Mouse (Mus musculus) limb, embryonic 11.5 days (tissue): Measurements from ENCODE around the gene Tas2r143. TPM values are rescaled to one million over a fixed set of nuclear protein-coding genes. Genes with fewer than 3 reads are reported as not detected.

Source experiments
- ATAC-seq: fragments of 200-750 bp; cut with Nextera tagmentation; 2 replicates; pipeline ENCODE4 v1.8.0; 2017; ENCODE audit warnings: low read depth; ENCODE audit not compliant: insufficient number of reproducible peaks, low FRiP score, low TSS enrichment
- DNase-seq: peaks from one replicate; pipeline ENCODE4 v3.0.0-alpha.2; 2015; ENCODE audit warnings: low spot score
- H3K27ac ChIP-seq: fragments of 300-500 bp; sonication (generic); replicated peaks from 2 replicates; pipeline ENCODE4 v1.5.1; 2014; ENCODE audit warnings: low read depth, mild to moderate bottlenecking, low read length
- H3K27me3 ChIP-seq: fragments of 300-500 bp; sonication (generic); 2 replicates; pipeline ENCODE4 v1.6.1; 2014; ENCODE audit warnings: mild to moderate bottlenecking, low read length, mixed read lengths; ENCODE audit not compliant: control insufficient read depth, insufficient read depth
- H3K36me3 ChIP-seq: fragments of 300-500 bp; sonication (generic); 2 replicates; pipeline ENCODE4 v1.6.1; 2014; ENCODE audit warnings: mild to moderate bottlenecking, low read length, moderate library complexity, mixed read lengths; ENCODE audit not compliant: control insufficient read depth, insufficient read depth
- H3K4me1 ChIP-seq: fragments of 300-500 bp; sonication (generic); 2 replicates; pipeline ENCODE4 v1.6.1; 2014; ENCODE audit warnings: low read length, mixed read lengths; ENCODE audit not compliant: control insufficient read depth, insufficient read depth
- H3K4me2 ChIP-seq: fragments of 300-500 bp; sonication (generic); 2 replicates; pipeline ENCODE4 v1.6.1; 2014; ENCODE audit warnings: low read depth, mild to moderate bottlenecking, moderate library complexity; ENCODE audit not compliant: severe bottlenecking
- H3K4me3 ChIP-seq: fragments of 300-500 bp; sonication (generic); 2 replicates; pipeline ENCODE4 v1.5.1; 2014; ENCODE audit warnings: low read depth, low read length
- H3K9ac ChIP-seq: fragments of 300-500 bp; sonication (generic); 2 replicates; pipeline ENCODE4 v1.6.1; 2014; ENCODE audit warnings: mild to moderate bottlenecking, low read length
- H3K9me3 ChIP-seq: fragments of 300-500 bp; sonication (generic); 2 replicates; pipeline ENCODE4 v1.6.1; 2016; ENCODE audit warnings: low read length; ENCODE audit not compliant: control insufficient read depth
- WGBS: fragments of 180-500 bp; shearing (Covaris S2); extraction: QIAGEN DNeasy Blood & Tissue Kit; methylation state at CpG from one replicate; pipeline ENCODE4 v1.1.7; 2014; 5-methylcytosine and 5-hydroxymethylcytosine counted together
- polyA plus RNA-seq: library from polyadenylated mRNA; unstranded; fragments of >200 nt; fragmentation: Nextera tagmentation; extraction: Ambion mirVana; gene quantifications from 2 replicates; pipeline ENCODE4 v1.2.1, GENCODE M21; 2014

Tas2r143 gene
- polyA plus RNA-seq, 1 experiment from 2014 or later = not detected

- no peaks in the 10 kb centered on the region for H3K27me3 ChIP-seq
- peaks cover 15% of the 10 kb centered on the region for H3K36me3 ChIP-seq
- no peak overlapping the region for H3K4me2 ChIP-seq
- no peaks in the 10 kb centered on the region for H3K9me3 ChIP-seq
- ATAC-seq (no peak), DNase-seq (no peak)
- H3K4me1 ChIP-seq = peaks cover 12% of the 10 kb centered on the region
- WGBS = 91% methylated on average over 13 of the region's 13 CpGs
- no peak overlapping the region for H3K27ac ChIP-seq
- H3K4me3 ChIP-seq = no peak overlapping the region
- H3K9ac ChIP-seq = no peak overlapping the region
These were observed 44.0 kb upstream of the Tas2r143 start for GRCm38 (mm10) chr6:42355794-42356600.

- Histone ChIP-seq H3K27me3 (no peaks in the 10 kb centered on the region), H3K36me3 (peaks cover 15% of the 10 kb centered on the region), H3K4me2 (no peak overlapping the region), H3K4me1 (0 out of 2 replicates have a peak, but pooled peaks cover 3% of the 10 kb centered on the region), H3K9ac (no peak overlapping the region), H3K9me3 (no peaks in the 10 kb centered on the region), H3K27ac (no peak overlapping the region), H3K4me3 (no peak overlapping the region)
- ATAC-seq = no peak
- no peak for DNase-seq
- 94% methylated on average over 5 of the region's 5 CpGs for WGBS
These were observed 43.1 kb upstream of the Tas2r143 start for GRCm38 (mm10) chr6:42356913-42357312.

- Histone ChIP-seq H3K36me3 (peaks cover 15% of the 10 kb centered on the region), H3K9me3 (no peaks in the 10 kb centered on the region), H3K4me3 (no peak overlapping the region), H3K27ac (no peak overlapping the region), H3K4me1 (no peaks in the 10 kb centered on the region), H3K9ac (no peak overlapping the region), H3K27me3 (no peaks in the 10 kb centered on the region), H3K4me2 (no peak overlapping the region)
- DNase-seq (no peak), ATAC-seq (no peak)
- WGBS = 53% methylated on average over 6 of the region's 6 CpGs
These were observed 42.1 kb upstream of the Tas2r143 start for GRCm38 (mm10) chr6:42357901-42358300.

GRCm38 (mm10) chr6:42358901-42359300, 41.1 kb upstream of the Tas2r143 start:
- ATAC-seq (no peak), DNase-seq (no peak)
- Histone ChIP-seq H3K4me3 (no peak overlapping the region), H3K9ac (no peak overlapping the region), H3K27me3 (no peaks in the 10 kb centered on the region), H3K9me3 (no peaks in the 10 kb centered on the region), H3K36me3 (peaks cover 15% of the 10 kb centered on the region), H3K27ac (no peak overlapping the region), H3K4me2 (no peak overlapping the region), H3K4me1 (no peaks in the 10 kb centered on the region)
- WGBS = 93% methylated on average over 12 of the region's 12 CpGs

- Histone ChIP-seq H3K4me3 (no peak overlapping the region), H3K27ac (no peak overlapping the region), H3K4me1 (no peaks in the 10 kb centered on the region), H3K4me2 (no peak overlapping the region), H3K9ac (no peak overlapping the region), H3K9me3 (no peaks in the 10 kb centered on the region), H3K36me3 (peaks cover 15% of the 10 kb centered on the region), H3K27me3 (no peaks in the 10 kb centered on the region)
- DNase-seq (no peak), ATAC-seq (no peak)
- WGBS = 82% methylated on average over 9 of the region's 9 CpGs
These were observed 40.5 kb upstream of the Tas2r143 start for GRCm38 (mm10) chr6:42359364-42360147.

GRCm38 (mm10) chr6:42360231-42360840, 39.7 kb upstream of the Tas2r143 start:
- Histone ChIP-seq H3K9me3 (no peaks in the 10 kb centered on the region), H3K4me3 (no peak overlapping the region), H3K4me2 (no peak overlapping the region), H3K27me3 (no peaks in the 10 kb centered on the region), H3K27ac (no peak overlapping the region), H3K9ac (no peak overlapping the region), H3K4me1 (no peaks in the 10 kb centered on the region), H3K36me3 (peaks cover 12% of the 10 kb centered on the region)
- DNase-seq = no peak
- no peak for ATAC-seq
- 78% methylated on average over 6 of the region's 6 CpGs for WGBS

GRCm38 (mm10) chr6:42361041-42361895, 38.8 kb upstream of the Tas2r143 start:
- ATAC-seq = no peak

GRCm38 (mm10) chr6:42362074-42362473, 38.0 kb upstream of the Tas2r143 start:
- H3K36me3 ChIP-seq = peaks cover 3% of the 10 kb centered on the region; the same call in 1 of the 2 replicates
- no peak overlapping the region for H3K27ac ChIP-seq
- H3K4me1 ChIP-seq = no peaks in the 10 kb centered on the region
- no peaks in the 10 kb centered on the region for H3K27me3 ChIP-seq
- H3K9me3 ChIP-seq = no peaks in the 10 kb centered on the region
- ATAC-seq (no peak), DNase-seq (no peak)
- H3K4me2 ChIP-seq = no peak overlapping the region
- 82% methylated on average over 1 of the region's 1 CpGs for WGBS
- H3K9ac ChIP-seq = no peak overlapping the region
- H3K4me3 ChIP-seq = no peak overlapping the region

More at GRCm38 (mm10) chr6:42361041-42361895, 38.8 kb upstream of the Tas2r143 start:
- Histone ChIP-seq H3K4me1 (no peaks in the 10 kb centered on the region), H3K27ac (no peak overlapping the region), H3K27me3 (no peaks in the 10 kb centered on the region), H3K36me3 (peaks cover 9% of the 10 kb centered on the region), H3K9ac (no peak overlapping the region), H3K9me3 (no peaks in the 10 kb centered on the region), H3K4me2 (no peak overlapping the region), H3K4me3 (no peak overlapping the region)
- no peak for DNase-seq
- 94% methylated on average over 13 of the region's 13 CpGs for WGBS
